Mouse (Mus musculus) brain, embryonic 14.5 days (tissue): ENCODE measurements around the gene Arsb. TPM values are rescaled to one million over a fixed set of nuclear protein-coding genes. Genes with fewer than 3 reads are reported as not detected.
"Not testable (repeated sequence)": the region's sequence is repeated elsewhere in the genome, so short reads cannot be mapped to it uniquely, and the experiment has no call there.

ENCODE experiments used
- DNase-seq: peaks from one replicate; pipeline ENCODE4 v3.0.0-alpha.2; 2011; ENCODE audit warnings: low read depth
- CTCF ChIP-seq: fragments of 200-500 bp; IDR thresholded peaks from 2 replicates; pipeline ENCODE4 v1.5.1; 2012; ENCODE audit warnings: inconsistent platforms, mild to moderate bottlenecking, moderate library complexity, borderline replicate concordance; ENCODE audit not compliant: insufficient read depth, insufficient read length; ENCODE audit errors: extremely low read depth
- POLR2A ChIP-seq: fragments of 200-500 bp; IDR thresholded peaks from 2 replicates; pipeline ENCODE4 v1.6.1; 2012; ENCODE audit warnings: mild to moderate bottlenecking, inconsistent platforms, borderline replicate concordance; ENCODE audit not compliant: poor library complexity, insufficient read depth, insufficient read length, severe bottlenecking; ENCODE audit errors: extremely low read depth
- polyA plus RNA-seq: library from polyadenylated mRNA; depleted of rRNA; stranded (reverse); fragments of >200 nt; gene quantifications from 2 replicates; pipeline ENCODE4 v1.2.3, GENCODE M21; 2012

The Arsb gene
- polyA plus RNA-seq, 1 experiment = 18.5 TPM

GRCm38 (mm10) chr13:93764321-93764973, 7.0 kb upstream of the Arsb start:
- no peak for DNase-seq
- TF ChIP-seq CTCF = no peak

- no peak for TF ChIP-seq POLR2A
Measured at GRCm38 (mm10) chr13:93771031-93771587, 321 bp upstream of the Arsb start.

DNA sequence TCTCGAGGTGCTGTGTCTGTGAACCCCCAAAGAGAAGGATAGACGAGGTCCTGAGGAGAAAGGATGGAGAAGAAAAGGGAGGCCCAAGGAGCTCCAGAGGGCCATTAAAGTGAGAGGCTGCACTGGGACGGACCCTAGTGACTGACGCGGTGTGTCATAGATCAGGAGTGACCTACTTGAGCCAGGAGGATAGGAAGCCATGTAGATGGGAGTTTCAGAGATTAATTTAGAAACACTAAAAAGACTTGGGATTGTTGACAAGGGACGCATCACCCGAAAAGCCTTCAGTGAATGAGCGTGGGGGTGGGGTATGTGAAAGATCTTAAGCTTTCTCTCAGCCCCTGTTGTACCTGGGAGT, 828 bp downstream of the Arsb start:
- DNase-seq = no peak
- no peak for TF ChIP-seq POLR2A
- no peak for TF ChIP-seq CTCF

More at GRCm38 (mm10) chr13:93771031-93771587, 321 bp upstream of the Arsb start:
- DNase-seq = peak; percentile 64

DNA sequence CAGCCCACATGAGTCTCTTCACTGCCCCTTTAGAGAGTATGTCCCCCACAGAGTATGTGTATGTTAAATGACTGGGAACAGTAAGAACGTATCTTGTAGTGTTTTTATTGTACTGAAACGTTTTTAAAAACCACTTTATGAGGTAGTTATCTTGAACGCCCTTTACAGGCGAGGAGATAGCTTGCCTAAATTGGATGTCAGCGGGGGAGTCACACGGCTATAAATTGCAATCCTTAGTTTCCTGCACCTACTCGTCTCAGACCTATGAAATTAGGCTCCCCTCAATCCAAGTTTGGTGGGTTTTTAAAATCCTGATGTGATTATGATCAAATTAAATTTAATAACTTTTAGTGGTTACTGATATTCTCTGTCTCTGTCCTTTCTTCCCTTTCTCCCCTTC, 1.4 kb downstream of the Arsb start:
- TF ChIP-seq POLR2A = no peak
- TF ChIP-seq CTCF = no peak
- no peak for DNase-seq

GRCm38 (mm10) chr13:93773704-93774315, 2.4 kb downstream of the Arsb start:
- no peak for TF ChIP-seq CTCF
- no peak for TF ChIP-seq POLR2A
- DNase-seq = no peak

DNA sequence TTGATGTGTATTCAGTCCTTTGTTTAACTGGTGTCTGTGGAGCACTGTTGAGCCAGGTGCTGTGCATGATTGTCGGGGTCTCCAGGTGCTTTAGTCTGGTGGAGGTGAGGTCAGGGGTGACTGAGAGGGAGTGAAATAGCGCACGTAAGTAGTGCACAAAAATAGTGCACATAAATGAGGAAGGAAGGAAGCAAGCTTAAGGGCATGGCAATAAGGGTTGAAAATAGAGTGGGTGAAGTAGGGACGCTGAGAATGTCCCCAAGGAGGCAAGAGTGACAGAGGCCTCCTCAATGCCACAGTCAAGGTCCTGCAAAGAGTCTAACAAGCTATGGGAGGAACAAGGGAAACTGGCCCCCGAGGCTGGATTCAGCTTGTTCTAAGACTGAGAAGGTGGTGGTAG, 11.4 kb downstream of the Arsb start:
- no peak for DNase-seq
- no peak for TF ChIP-seq POLR2A
- TF ChIP-seq CTCF = no peak

GRCm38 (mm10) chr13:93785329-93785728, 13.9 kb downstream of the Arsb start:
- DNase-seq = no peak
- TF ChIP-seq CTCF (peak; percentile 17; the same call in 1 of the 2 replicates), POLR2A (no peak)

DNA sequence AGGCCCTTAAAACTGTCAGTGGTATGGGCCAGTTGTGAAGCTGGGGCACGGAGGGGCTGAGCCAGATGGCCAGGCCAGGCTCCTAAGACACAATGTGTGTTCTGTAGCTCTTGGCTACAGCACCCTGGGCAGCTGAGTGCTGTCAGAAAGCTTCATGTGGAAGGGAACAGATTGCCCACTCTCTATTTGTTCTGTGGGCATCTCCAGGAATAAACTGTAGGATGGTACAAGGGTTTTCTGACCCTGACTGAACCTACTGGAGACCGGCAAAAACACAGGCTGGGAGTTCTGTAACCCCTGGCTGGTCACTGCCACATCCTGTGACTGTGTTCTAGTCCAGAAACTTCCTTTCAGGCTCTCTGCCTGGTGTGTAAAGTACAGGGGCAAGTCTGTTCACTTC, 14.6 kb downstream of the Arsb start:
- peak; percentile 17 for DNase-seq
- TF ChIP-seq CTCF = no peak
- TF ChIP-seq POLR2A = no peak

GRCm38 (mm10) chr13:93787647-93788046, 16.2 kb downstream of the Arsb start:
- DNase-seq = peak; percentile 75
- TF ChIP-seq POLR2A = no peak
- TF ChIP-seq CTCF = no peak

GRCm38 (mm10) chr13:93792945-93793642, 21.7 kb downstream of the Arsb start:
- TF ChIP-seq CTCF = peak; percentile 46; the same call in 1 of the 2 replicates
- no peak for TF ChIP-seq POLR2A
- DNase-seq = peak; percentile 88

- TF ChIP-seq POLR2A (no peak), CTCF (no peak)
- no peak for DNase-seq
Measured at GRCm38 (mm10) chr13:93793643-93794182, 22.3 kb downstream of the Arsb start.

DNA sequence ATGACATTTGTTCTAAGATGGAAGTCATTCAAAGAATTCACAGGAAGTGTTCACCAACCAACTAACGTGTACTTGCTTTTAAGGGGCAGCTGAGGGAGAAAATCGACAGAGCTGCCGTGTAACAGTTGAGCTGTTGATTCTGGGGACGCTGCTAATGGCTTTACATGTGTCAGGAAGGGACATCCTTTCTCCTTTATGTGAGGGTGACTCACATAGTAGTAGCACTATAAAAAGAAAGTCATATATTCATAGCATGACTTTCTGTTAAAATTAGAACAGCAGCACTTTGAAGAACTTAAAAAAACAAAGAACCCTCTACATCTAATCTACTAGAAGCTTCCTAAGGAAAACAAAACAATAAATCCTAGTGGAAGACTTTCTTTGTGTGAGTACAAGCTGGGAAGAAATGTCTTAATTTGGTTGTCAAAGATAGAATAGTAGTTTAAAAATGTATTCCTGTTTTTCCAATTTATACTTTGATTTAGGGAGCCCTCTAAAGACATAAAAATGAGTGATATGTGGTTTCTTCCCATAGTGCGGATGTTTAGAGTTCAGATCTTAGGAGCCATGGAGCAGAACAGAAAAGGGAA, 25.7 kb downstream of the Arsb start:
- no peak for DNase-seq
- no peak for TF ChIP-seq POLR2A
- TF ChIP-seq CTCF = no peak

- DNase-seq = not testable (repeated sequence)
Measured at GRCm38 (mm10) chr13:93810311-93810710, 38.9 kb downstream of the Arsb start.

- TF ChIP-seq POLR2A (no peak), CTCF (no peak)
- no peak for DNase-seq
Measured at GRCm38 (mm10) chr13:93814081-93814480, 42.7 kb downstream of the Arsb start.

- TF ChIP-seq CTCF (no peak), POLR2A (no peak)
- no peak for DNase-seq
Measured at GRCm38 (mm10) chr13:93814676-93815075, 43.2 kb downstream of the Arsb start.
